Mouse (Mus musculus) bone marrow macrophage, adult 2 months (primary cell): ENCODE results near the gene Zfp428. TPM values are rescaled to one million over a fixed set of nuclear protein-coding genes. Genes with fewer than 3 reads are reported as not detected.

Experiments used
- H3K27ac ChIP-seq: 2 replicates; pipeline ENCODE4 v1.5.1; 2012; ENCODE audit warnings: low read depth, low read length; ENCODE audit not compliant: insufficient read depth
- H3K4me1 ChIP-seq: 2 replicates; pipeline ENCODE4 v1.6.1; 2012; ENCODE audit warnings: low read length; ENCODE audit not compliant: control insufficient read depth, insufficient read depth
- H3K4me3 ChIP-seq: 2 replicates; pipeline ENCODE4 v1.5.1; 2012; ENCODE audit warnings: mild to moderate bottlenecking, low read length, moderate library complexity; ENCODE audit not compliant: insufficient read depth
- CTCF ChIP-seq: IDR thresholded peaks from 2 replicates; pipeline ENCODE4 v1.5.1; 2012; ENCODE audit warnings: low read depth, mild to moderate bottlenecking, low read length, moderate library complexity
- POLR2A ChIP-seq: IDR thresholded peaks from 2 replicates; pipeline ENCODE4 v1.6.1; 2012; ENCODE audit warnings: mild to moderate bottlenecking, low read depth, low read length, borderline replicate concordance
- polyA plus RNA-seq: library from polyadenylated mRNA; stranded (reverse); fragments of >200 nt; gene quantifications from 2 replicates; pipeline ENCODE4 v1.2.4, GENCODE M21; 2012; ENCODE audit not compliant: missing spikeins, insufficient read depth, insufficient read length

Gene Zfp428
- polyA plus RNA-seq, 1 experiment, result not detected

DNA sequence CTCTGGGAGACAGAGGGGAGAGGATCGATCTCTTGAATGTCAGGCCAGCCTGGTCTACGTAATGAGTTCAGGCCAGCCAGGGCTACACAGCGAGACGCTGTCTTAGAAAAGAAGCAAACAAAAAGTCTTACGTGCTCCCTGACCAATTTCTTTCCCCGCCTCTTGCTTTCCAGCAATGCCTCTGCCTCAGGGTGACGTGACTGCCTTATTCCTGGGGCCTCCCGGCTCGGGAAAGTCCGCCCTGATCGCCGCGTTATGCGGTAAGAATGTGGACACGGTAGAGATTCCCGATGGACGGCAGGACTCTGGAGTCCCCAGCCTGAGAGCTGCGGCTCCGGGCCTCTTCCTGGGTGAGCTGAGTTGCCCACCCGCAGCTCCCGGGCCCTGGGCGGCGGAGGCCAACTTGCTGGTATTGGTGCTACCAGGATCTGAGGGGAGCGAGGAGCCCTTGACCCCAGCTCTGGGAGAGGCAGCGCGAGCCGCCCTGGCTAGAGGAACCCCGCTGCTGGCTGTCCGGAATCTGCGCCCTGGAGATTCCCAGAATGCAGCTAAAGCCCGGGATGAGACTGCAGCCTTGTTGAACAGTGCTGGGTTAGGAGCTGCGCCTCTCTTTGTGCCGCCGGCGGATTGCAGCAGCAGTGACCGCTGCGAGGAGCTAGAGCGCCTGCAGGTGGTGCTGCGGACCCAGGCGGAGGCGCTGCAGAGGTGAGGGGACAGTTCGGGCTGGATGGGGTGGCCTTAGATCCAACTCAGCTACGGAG, 24.6 kb downstream of the Zfp428 start:
- peak overlapping the region; percentile 75 for H3K4me3 ChIP-seq
- peak overlapping the region; percentile 36; the same call in 1 of the 2 replicates for H3K27ac ChIP-seq
- TF ChIP-seq POLR2A (no peak), CTCF (peak; percentile 69)
- peaks cover 6% of the 10 kb centered on the region for H3K4me1 ChIP-seq

DNA sequence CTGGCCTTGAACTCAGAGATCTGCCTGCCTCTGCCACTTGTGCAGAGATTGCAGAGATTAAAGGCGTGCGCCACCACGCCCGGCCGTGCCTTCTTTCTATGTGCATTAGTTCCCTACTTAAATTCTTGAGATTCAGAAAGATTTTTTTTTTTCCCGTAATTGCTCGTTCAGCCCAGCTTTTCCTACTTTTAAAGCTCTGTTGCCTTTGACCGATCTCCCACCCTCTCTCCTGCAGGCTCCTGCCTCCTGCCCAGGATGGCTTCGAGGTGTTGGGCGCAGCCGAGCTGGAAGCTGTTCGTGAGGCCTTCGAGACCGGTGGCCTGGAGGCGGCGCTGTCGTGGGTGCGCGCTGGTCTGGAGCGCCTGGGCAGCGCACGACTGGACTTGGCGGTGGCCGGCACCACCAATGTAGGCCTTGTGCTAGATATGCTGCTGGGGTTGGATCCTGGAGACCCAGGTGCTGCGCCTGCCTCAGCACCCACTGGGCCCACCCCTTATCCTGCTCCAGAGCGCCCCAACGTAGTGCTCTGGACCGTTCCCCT, 26.3 kb downstream of the Zfp428 start:
- TF ChIP-seq POLR2A, result no peak
- no peak for TF ChIP-seq CTCF
- H3K4me1 ChIP-seq, result peaks cover 6% of the 10 kb centered on the region

DNA sequence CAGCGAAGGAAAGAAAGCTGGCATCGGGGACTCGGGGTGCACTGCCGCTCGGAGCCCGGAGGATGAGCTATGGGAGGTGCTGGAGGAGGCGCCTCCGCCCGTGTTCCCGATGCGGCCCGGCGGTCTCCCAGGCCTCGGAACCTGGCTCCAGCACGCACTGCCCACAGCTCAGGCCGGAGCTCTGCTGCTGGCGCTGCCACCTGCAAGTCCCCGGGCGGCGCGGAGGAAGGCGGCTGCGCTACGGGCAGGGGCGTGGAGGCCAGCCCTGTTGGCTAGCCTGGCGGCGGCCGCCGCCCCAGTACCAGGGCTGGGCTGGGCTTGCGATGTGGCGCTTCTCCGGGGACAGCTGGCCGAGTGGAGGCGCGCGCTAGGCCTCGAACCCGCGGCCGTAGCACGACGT, 27.0 kb downstream of the Zfp428 start:
- H3K4me1 ChIP-seq, result peaks cover 11% of the 10 kb centered on the region
- no peak overlapping the region for H3K27ac ChIP-seq
- TF ChIP-seq CTCF, result no peak
- no peak for TF ChIP-seq POLR2A
- H3K4me3 ChIP-seq, result no peak overlapping the region

More for the DNA sequence above, 26.3 kb downstream of the Zfp428 start:
- Histone ChIP-seq H3K27ac (no peak overlapping the region), H3K4me3 (no peak overlapping the region)

DNA sequence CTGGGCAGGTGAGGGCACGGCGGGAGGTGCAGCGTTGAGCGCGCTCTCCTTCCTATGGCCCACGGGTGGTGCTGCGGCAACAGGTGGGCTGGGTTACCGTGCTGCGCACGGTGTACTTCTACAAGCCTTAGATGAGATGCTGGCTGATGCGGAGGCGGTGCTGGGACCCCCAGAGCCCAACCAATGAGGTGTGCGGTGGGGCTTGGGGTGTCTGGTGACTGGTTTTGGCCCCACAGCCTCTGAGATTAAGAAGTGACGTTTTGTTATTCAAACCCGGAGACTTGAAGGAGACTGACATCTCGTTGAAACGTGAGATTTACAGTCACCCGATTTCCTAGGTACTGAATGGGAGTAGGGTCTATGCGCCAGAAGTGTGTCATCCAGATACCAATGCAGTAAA, 27.5 kb downstream of the Zfp428 start:
- Histone ChIP-seq H3K4me3 (no peak overlapping the region), H3K27ac (no peak overlapping the region), H3K4me1 (peaks cover 8% of the 10 kb centered on the region)
- no peak for TF ChIP-seq POLR2A

DNA sequence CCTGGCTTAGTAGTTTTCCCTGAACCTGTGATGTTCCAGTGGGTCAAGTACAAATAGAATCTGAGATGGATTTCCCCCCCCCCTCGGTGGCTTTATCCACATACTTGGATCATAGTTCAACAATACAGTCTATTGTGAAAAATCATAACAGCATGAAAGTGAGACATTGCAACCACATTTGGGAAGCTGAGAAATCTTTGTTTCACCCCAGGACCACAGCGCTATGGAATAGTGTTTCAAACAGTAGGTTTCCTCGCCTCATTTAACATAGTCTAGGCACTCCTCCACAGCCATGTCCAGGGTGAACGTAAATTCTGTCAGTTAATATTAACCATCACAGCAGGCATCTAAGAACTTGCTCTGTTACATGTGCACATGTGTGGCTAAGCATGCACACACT, 30.3 kb downstream of the Zfp428 start:
- peaks cover 5% of the 10 kb centered on the region for H3K4me1 ChIP-seq
- no peak for TF ChIP-seq CTCF
- H3K27ac ChIP-seq, result no peak overlapping the region
- H3K4me3 ChIP-seq, result no peak overlapping the region

DNA sequence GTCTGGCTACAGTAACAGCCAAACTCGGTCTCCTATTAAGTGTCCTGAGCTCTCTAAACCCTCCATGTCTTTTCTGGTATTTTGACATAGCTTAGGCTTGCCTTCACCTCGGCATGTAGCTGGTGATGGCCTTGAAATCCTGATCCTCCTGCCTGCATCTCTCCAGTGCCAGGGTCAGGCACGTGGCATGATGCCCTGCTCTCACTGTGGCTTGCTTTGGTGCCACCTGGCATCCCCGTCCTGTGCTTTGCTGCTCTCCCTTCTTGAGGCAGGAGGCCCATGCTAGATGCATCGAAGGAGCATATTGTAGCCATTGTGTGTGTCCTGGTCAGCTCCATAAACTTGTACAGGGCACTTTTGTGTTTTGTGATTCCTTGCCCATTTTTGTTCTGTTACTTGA, 30.8 kb downstream of the Zfp428 start:
- no peak overlapping the region for H3K27ac ChIP-seq
- H3K4me1 ChIP-seq, result peaks cover 5% of the 10 kb centered on the region
- H3K4me3 ChIP-seq, result no peak overlapping the region
- TF ChIP-seq POLR2A (no peak), CTCF (no peak)

DNA sequence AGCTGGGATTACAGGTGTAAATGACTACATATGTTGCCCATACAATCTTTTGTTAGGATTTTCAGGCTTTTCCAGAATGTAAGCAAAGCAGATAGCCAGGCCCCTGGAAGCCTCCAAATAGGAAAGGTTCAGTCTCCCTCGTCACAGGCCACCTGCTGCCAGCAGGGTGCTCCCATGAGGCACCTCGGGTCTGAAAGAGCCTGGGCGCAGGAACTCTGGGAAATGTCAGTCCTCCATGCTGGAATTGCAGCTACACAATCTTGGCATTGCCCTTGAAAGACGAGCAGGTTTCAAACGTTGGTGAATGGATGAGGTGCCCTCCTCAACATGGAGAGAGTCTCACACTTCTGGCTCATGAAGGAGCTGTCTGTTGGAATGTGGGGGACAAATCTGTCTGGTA, 31.3 kb downstream of the Zfp428 start:
- Histone ChIP-seq H3K4me1 (peaks cover 5% of the 10 kb centered on the region), H3K4me3 (no peak overlapping the region), H3K27ac (no peak overlapping the region)
- TF ChIP-seq CTCF (0 out of 2 replicates have a peak, but pooled peaks have one; percentile 19), POLR2A (no peak)

DNA sequence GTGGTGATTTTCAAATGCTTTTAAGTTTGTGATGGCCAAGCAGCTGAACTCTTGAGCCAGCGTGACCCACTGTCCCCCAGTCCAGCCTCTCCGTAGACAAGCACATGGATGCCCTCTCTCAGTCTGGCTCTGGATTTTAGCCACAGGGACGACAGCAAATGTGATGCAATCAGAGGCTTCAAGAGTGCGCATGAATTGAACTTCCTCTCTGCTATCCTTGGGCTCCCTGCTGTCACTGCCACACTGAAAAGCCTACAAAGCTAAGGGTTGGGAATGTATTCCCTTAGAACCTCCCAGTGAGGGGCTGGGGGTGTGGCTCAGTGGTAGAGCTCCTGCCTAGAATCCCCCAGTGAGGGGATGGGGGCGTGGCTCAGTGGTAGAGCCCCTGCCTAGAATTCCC, 31.9 kb downstream of the Zfp428 start:
- H3K27ac ChIP-seq, result no peak overlapping the region
- TF ChIP-seq CTCF, result no peak
- TF ChIP-seq POLR2A, result no peak
- no peak overlapping the region for H3K4me3 ChIP-seq
- H3K4me1 ChIP-seq, result peaks cover 5% of the 10 kb centered on the region

DNA sequence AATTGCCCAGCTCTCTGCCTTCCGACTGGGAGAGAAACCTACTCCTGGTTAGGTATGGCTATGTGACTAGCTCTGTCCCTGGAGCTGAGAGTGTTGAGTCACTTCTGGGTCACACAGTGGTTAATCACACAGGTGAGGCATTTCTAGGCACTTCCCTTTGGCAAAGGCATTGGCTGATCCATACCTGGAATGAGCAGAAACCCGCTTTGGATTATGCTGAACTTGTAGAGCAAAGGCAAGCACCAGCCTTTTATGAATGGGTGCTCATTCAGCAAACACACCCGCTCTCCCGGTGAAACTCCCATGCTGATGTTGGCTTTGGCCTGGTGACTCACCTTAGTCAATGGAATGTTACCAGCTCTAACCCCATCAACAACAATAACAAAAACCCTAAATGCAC, 32.9 kb downstream of the Zfp428 start:
- TF ChIP-seq POLR2A (no peak), CTCF (no peak)
- no peak overlapping the region for H3K4me3 ChIP-seq
- H3K27ac ChIP-seq, result no peak overlapping the region
- H3K4me1 ChIP-seq, result peaks cover 5% of the 10 kb centered on the region

DNA sequence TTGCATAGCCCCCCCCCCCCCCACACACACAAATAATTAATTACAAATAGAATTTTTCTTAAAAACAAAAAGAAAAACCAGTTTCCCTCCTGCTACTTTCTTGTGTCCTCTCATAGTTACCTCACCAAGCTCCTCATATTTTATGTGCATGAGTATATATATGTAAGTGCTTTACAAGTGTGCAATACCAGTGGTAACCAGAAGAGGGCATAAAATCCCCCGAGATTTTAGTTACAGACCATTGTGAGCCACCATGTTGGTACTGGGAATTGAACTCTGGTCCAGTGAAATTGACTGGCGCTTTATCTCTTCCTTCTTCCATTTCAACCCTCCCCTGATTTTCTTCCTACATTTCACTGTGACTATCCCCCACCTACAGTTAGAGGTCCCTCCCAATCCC, 37.7 kb downstream of the Zfp428 start:
- H3K4me3 ChIP-seq, result no peak overlapping the region
- H3K4me1 ChIP-seq, result peaks cover 13% of the 10 kb centered on the region
- H3K27ac ChIP-seq, result no peak overlapping the region
- TF ChIP-seq CTCF (no peak), POLR2A (no peak)
